Mouse (Mus musculus) limb, embryonic 13.5 days (tissue): ENCODE data around the gene Ifna6. TPM values are rescaled to one million over a fixed set of nuclear protein-coding genes. Genes with fewer than 3 reads are reported as not detected.
"Not testable (repeated sequence)": the region's sequence is repeated elsewhere in the genome, so short reads cannot be mapped to it uniquely, and the experiment has no call there.

ENCODE experiments used
- ATAC-seq: fragments of 200-750 bp; cut with Nextera tagmentation; 2 replicates; pipeline ENCODE4 v1.8.0; 2017; ENCODE audit warnings: low read depth, moderate number of reproducible peaks, moderate TSS enrichment; ENCODE audit not compliant: low FRiP score
- H3K27ac ChIP-seq: fragments of 300-500 bp; sonication (generic); 2 replicates; pipeline ENCODE4 v1.5.1; 2015; ENCODE audit warnings: inconsistent platforms, mild to moderate bottlenecking, moderate library complexity
- H3K27me3 ChIP-seq: fragments of 300-500 bp; sonication (generic); 2 replicates; pipeline ENCODE4 v1.6.1; 2015; ENCODE audit warnings: mild to moderate bottlenecking, inconsistent platforms
- H3K36me3 ChIP-seq: fragments of 300-500 bp; sonication (generic); 2 replicates; pipeline ENCODE4 v1.6.1; 2015; ENCODE audit warnings: inconsistent platforms, mild to moderate bottlenecking, moderate library complexity
- H3K4me1 ChIP-seq: fragments of 300-500 bp; sonication (generic); 2 replicates; pipeline ENCODE4 v1.6.1; 2015; ENCODE audit warnings: inconsistent platforms
- H3K4me2 ChIP-seq: fragments of 300-500 bp; sonication (generic); replicated peaks from 2 replicates; pipeline ENCODE4 v1.6.1; 2015; ENCODE audit warnings: inconsistent platforms, mild to moderate bottlenecking, moderate library complexity
- H3K4me3 ChIP-seq: fragments of 300-500 bp; sonication (generic); 2 replicates; pipeline ENCODE4 v1.5.1; 2015; ENCODE audit warnings: moderate library complexity, mild to moderate bottlenecking, inconsistent platforms
- H3K9ac ChIP-seq: fragments of 300-500 bp; sonication (generic); 2 replicates; pipeline ENCODE4 v1.6.1; 2015; ENCODE audit warnings: mild to moderate bottlenecking, inconsistent platforms
- H3K9me3 ChIP-seq: fragments of 300-500 bp; sonication (generic); 2 replicates; pipeline ENCODE4 v1.6.1; 2016; ENCODE audit warnings: inconsistent platforms
- WGBS: fragments of 180-500 bp; shearing (Covaris S2); methylation state at CpG from one replicate; pipeline ENCODE4 v1.1.7; 2015; 5-methylcytosine and 5-hydroxymethylcytosine counted together
- polyA plus RNA-seq: library from polyadenylated mRNA; unstranded; fragments of >200 nt; fragmentation: Nextera tagmentation; extraction: Ambion mirVana; gene quantifications from 2 replicates; pipeline ENCODE4 v1.2.1, GENCODE M21; 2015

Gene Ifna6
- not detected in 2 replicates for polyA plus RNA-seq

DNA sequence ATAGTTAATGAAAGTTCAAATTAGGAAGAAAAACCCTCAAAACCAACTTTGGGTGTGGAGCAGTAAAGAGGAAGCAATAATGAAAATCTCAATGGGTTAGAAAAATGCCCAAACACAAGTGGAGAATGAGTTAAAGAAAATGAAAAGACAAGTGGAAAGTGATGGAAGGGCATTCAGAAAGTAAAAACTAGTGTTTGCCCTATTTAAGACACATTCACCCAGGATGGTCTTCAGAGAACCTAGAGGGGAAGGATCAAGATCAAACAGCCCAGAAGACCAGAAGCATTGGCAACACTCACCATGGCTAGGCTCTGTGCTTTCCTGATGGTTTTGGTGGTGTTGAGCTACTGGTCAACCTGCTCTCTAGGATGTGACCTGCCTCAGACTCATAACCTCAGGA, at the start of gene Ifna6:
Gene Ifna6 (plus strand): TSS at position 301 of the 400 bp plus-strand sequence.
- not testable (repeated sequence) for H3K9me3 ChIP-seq, H3K4me3 ChIP-seq, H3K27ac ChIP-seq, H3K9ac ChIP-seq, ATAC-seq, H3K27me3 ChIP-seq, H3K36me3 ChIP-seq, H3K4me2 ChIP-seq, H3K4me1 ChIP-seq

DNA sequence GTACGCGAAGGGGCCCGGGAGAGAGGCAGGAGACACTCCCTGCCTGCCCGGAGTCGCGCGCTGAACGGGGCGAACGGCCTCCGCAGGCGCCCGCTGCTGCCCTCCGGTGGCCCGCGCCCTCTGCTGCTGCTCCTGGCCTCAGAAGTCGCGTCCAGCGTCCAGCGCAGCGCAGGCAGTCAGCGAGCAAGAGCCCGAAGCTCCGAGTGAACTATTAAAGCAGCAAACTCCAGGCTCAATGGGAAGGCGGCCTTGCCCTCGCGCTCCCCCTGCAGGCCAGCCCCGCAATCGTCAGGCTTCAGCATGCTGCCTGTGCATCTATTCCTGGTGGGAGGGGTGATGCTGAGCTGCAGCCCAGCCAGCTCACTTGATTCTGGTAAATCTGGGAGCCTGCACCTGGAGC, 47.7 kb upstream of the Ifna6 start, which contains the start of gene Gm13272:
Gene Gm13272 (plus strand): TSS at position 301 of the 400 bp plus-strand sequence.
- WGBS: no CpG with 5 or more reads among the region's 29 CpGs
- H3K9ac ChIP-seq, H3K4me2 ChIP-seq, ATAC-seq, H3K27ac ChIP-seq, H3K9me3 ChIP-seq, H3K36me3 ChIP-seq, H3K27me3 ChIP-seq, H3K4me3 ChIP-seq, H3K4me1 ChIP-seq: not testable (repeated sequence)

GRCm38 (mm10) chr4:88780320-88780719, 46.9 kb upstream of the Ifna6 start:
- not testable (repeated sequence) for H3K9ac ChIP-seq, H3K4me3 ChIP-seq, H3K4me1 ChIP-seq, H3K4me2 ChIP-seq, ATAC-seq, H3K27me3 ChIP-seq, H3K9me3 ChIP-seq, H3K27ac ChIP-seq, H3K36me3 ChIP-seq
- WGBS: 59% methylated on average over 11 of the region's 18 CpGs

DNA sequence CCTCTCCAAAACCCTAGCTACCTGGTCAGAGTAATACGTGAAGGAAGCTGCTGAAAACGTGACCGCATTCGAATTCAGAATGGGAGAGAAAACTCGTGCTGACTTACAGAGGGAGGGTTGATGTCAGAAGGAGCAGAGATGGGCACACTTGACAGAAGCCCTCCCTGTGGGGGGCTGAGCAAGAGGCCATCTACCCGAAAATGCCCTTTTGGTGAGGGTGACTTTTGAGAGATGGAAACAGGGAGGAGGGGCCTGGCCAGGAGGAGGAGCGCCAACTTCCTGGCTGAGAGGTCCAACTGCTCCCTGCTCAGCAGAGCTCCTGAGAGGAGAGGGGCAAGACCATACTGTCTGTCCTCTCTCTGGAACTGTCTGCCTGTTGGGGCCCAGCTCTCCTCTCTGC, 45.4 kb upstream of the Ifna6 start, which contains the start of gene Ifnz:
Gene Ifnz (plus strand): TSS at position 301 of the 400 bp plus-strand sequence.
- H3K4me1 ChIP-seq, H3K9me3 ChIP-seq, H3K36me3 ChIP-seq, H3K27ac ChIP-seq, H3K9ac ChIP-seq, ATAC-seq, H3K27me3 ChIP-seq: not testable (repeated sequence)
- Histone ChIP-seq H3K4me3 (peak within 1 kb of the TSS; percentile 30), H3K4me2 (peak within 1 kb of the TSS; percentile 51)
- 23% methylated on average over 5 of the region's 7 CpGs for WGBS

DNA sequence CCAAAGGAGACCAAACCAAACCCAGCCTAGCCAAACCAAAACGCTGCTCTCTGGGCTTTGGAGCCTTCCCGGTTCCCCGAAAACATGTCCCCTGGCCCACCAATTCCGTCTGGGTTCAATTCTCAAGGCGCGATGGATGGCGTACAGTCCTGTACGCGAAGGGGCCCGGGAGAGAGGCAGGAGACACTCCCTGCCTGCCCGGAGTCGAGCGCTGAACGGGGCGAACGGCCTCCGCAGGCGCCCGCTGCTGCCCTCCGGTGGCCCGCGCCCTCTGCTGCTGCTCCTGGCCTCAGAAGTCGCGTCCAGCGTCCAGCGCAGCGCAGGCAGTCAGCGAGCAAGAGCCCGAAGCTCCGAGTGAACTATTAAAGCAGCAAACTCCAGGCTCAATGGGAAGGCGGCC, 44.9 kb upstream of the Ifna6 start:
- not testable (repeated sequence) for H3K27ac ChIP-seq

GRCm38 (mm10) chr4:88785409-88785808, 41.8 kb upstream of the Ifna6 start, which contains the start of gene Gm13276:
Gene Gm13276 (plus strand): TSS chr4:88785709.
- H3K27me3 ChIP-seq, ATAC-seq: not testable (repeated sequence)
- WGBS: no CpG with 5 or more reads among the region's 27 CpGs

More for the DNA sequence above, 44.9 kb upstream of the Ifna6 start:
- not testable (repeated sequence) for H3K27me3 ChIP-seq, ATAC-seq, H3K9me3 ChIP-seq, H3K9ac ChIP-seq, H3K4me1 ChIP-seq, H3K36me3 ChIP-seq
- Histone ChIP-seq H3K4me3 (peak overlapping the region; percentile 30), H3K4me2 (peak overlapping the region; percentile 51)
- WGBS: 0% methylated on average over 13 of the region's 31 CpGs

DNA sequence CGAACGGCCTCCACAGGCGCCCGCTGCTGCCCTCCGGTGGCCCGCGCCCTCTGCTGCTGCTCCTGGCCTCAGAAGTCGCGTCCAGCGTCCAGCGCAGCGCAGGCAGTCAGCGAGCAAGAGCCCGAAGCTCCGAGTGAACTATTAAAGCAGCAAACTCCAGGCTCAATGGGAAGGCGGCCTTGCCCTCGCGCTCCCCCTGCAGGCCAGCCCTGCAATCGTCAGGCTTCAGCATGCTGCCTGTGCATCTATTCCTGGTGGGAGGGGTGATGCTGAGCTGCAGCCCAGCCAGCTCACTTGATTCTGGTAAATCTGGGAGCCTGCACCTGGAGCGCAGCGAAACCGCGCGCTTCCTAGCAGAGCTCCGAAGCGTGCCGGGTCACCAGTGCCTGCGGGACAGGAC, 38.8 kb upstream of the Ifna6 start, which contains the start of gene Gm13277:
Gene Gm13277 (plus strand): TSS at position 231 of the 400 bp plus-strand sequence.
- ATAC-seq, H3K27me3 ChIP-seq, H3K9ac ChIP-seq, H3K4me1 ChIP-seq, H3K36me3 ChIP-seq, H3K4me3 ChIP-seq, H3K9me3 ChIP-seq, H3K27ac ChIP-seq, H3K4me2 ChIP-seq: not testable (repeated sequence)
- 0% methylated on average over 4 of the region's 28 CpGs for WGBS

More at GRCm38 (mm10) chr4:88785409-88785808, 41.8 kb upstream of the Ifna6 start, which contains the start of gene Gm13276:
- H3K9me3 ChIP-seq, H3K4me2 ChIP-seq, H3K4me1 ChIP-seq, H3K36me3 ChIP-seq, H3K4me3 ChIP-seq, H3K9ac ChIP-seq, H3K27ac ChIP-seq: not testable (repeated sequence)

GRCm38 (mm10) chr4:88791250-88791649, 36.0 kb upstream of the Ifna6 start, which contains the start of gene Gm13278:
Gene Gm13278 (plus strand): TSS chr4:88791550.
- H3K4me1 ChIP-seq, H3K9ac ChIP-seq, H3K27ac ChIP-seq, H3K4me3 ChIP-seq, H3K36me3 ChIP-seq, H3K9me3 ChIP-seq, H3K27me3 ChIP-seq, ATAC-seq, H3K4me2 ChIP-seq: not testable (repeated sequence)
- WGBS: no CpG with 5 or more reads among the region's 28 CpGs

DNA sequence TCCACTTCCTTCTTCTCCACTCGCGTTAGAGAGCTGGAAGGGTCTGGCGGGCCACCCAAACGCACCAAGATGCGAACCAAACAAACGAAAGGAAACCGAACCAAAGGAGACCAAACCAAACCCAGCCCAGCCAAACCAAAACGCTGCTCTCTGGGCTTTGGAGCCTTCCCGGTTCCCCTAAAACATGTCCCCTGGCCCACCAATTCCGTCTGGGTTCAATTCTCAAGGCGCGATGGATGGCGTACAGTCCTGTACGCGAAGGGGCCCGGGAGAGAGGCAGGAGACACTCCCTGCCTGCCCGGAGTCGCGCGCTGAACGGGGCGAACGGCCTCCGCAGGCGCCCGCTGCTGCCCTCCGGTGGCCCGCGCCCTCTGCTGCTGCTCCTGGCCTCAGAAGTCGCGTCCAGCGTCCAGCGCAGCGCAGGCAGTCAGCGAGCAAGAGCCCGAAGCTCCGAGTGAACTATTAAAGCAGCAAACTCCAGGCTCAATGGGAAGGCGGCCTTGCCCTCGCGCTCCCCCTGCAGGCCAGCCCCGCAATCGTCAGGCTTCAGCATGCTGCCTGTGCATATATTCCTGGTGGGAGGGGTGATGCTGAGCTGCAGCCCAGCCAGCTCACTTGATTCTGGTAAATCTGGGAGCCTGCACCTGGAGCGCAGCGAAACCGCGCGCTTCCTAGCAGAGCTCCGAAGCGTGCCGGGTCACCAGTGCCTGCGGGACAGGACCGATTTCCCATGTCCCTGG, 33.1 kb upstream of the Ifna6 start, which contains the start of gene Gm13275:
Gene Gm13275 (plus strand): TSS at position 552 of the 740 bp plus-strand sequence.
- 0% methylated on average over 14 of the region's 52 CpGs for WGBS

GRCm38 (mm10) chr4:88797097-88797496, 30.1 kb upstream of the Ifna6 start, which contains the start of gene Gm13279:
Gene Gm13279 (plus strand): TSS chr4:88797397.
- no CpG with 5 or more reads among the region's 28 CpGs for WGBS
- not testable (repeated sequence) for ATAC-seq, H3K27me3 ChIP-seq, H3K27ac ChIP-seq, H3K9me3 ChIP-seq, H3K4me3 ChIP-seq, H3K36me3 ChIP-seq, H3K4me1 ChIP-seq, H3K9ac ChIP-seq, H3K4me2 ChIP-seq

More for the DNA sequence above, 33.1 kb upstream of the Ifna6 start, which contains the start of gene Gm13275:
- H3K4me1 ChIP-seq, H3K9me3 ChIP-seq, H3K4me2 ChIP-seq, H3K36me3 ChIP-seq, H3K27me3 ChIP-seq, H3K4me3 ChIP-seq, H3K9ac ChIP-seq, ATAC-seq, H3K27ac ChIP-seq: not testable (repeated sequence)

GRCm38 (mm10) chr4:88799365-88799764, 27.9 kb upstream of the Ifna6 start, which contains the start of gene Gm13285:
Gene Gm13285 (plus strand): TSS chr4:88799665.
- WGBS: 21% methylated on average over 6 of the region's 7 CpGs
- not testable (repeated sequence) for H3K27me3 ChIP-seq, H3K36me3 ChIP-seq, H3K4me2 ChIP-seq, H3K4me1 ChIP-seq, H3K9ac ChIP-seq, ATAC-seq, H3K4me3 ChIP-seq, H3K27ac ChIP-seq, H3K9me3 ChIP-seq

DNA sequence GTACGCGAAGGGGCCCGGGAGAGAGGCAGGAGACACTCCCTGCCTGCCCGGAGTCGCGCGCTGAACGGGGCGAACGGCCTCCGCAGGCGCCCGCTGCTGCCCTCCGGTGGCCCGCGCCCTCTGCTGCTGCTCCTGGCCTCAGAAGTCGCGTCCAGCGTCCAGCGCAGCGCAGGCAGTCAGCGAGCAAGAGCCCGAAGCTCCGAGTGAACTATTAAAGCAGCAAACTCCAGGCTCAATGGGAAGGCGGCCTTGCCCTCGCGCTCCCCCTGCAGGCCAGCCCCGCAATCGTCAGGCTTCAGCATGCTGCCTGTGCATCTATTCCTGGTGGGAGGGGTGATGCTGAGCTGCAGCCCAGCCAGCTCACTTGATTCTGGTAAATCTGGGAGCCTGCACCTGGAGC, 24.3 kb upstream of the Ifna6 start, which contains the start of gene Gm13287:
Gene Gm13287 (plus strand): TSS at position 301 of the 400 bp plus-strand sequence.
- H3K4me3 ChIP-seq, ATAC-seq: not testable (repeated sequence)
- WGBS: no CpG with 5 or more reads among the region's 29 CpGs

More for the DNA sequence above, 24.3 kb upstream of the Ifna6 start, which contains the start of gene Gm13287:
- H3K27ac ChIP-seq, H3K4me1 ChIP-seq, H3K27me3 ChIP-seq, H3K36me3 ChIP-seq, H3K9me3 ChIP-seq, H3K9ac ChIP-seq: not testable (repeated sequence)
- peak within 1 kb of the TSS; percentile 41; the same call in 1 of the 2 replicates for H3K4me2 ChIP-seq
